Mouse (Mus musculus) CH12.LX (cell line): Measurements from ENCODE around the gene Gpr84.

Experiments
- CHD1 ChIP-seq: IDR thresholded peaks from 2 replicates; pipeline ENCODE4 v1.6.1; 2012; ENCODE audit warnings: low read depth, low read length, improper control_type of control experiment, inconsistent platforms
- CTCF ChIP-seq, 2 experiments: IDR thresholded peaks in 1 of 2; conservative IDR thresholded peaks in 1 of 2; 2 replicates each; pipeline ENCODE4 v1.5.1; 2011 to 2012; ENCODE audit warnings: low read depth in 2 of 2, low read length in 2 of 2, improper control_type of control experiment in 1 of 2, inconsistent platforms in 1 of 2, mild to moderate bottlenecking in 1 of 2, moderate library complexity in 1 of 2
- E2F4 ChIP-seq: IDR thresholded peaks from 2 replicates; pipeline ENCODE4 v1.6.1; 2011; ENCODE audit warnings: low read depth, low read length, improper control_type of control experiment; ENCODE audit not compliant: insufficient replicate concordance
- EP300 ChIP-seq: IDR thresholded peaks from 2 replicates; pipeline ENCODE4 v1.6.1; 2011; ENCODE audit warnings: low read length, improper control_type of control experiment
- GABPA ChIP-seq: IDR thresholded peaks from 2 replicates; pipeline ENCODE4 v1.6.1; 2012; ENCODE audit warnings: low read depth, low read length, improper control_type of control experiment, inconsistent platforms; ENCODE audit not compliant: insufficient replicate concordance
- IRF4 ChIP-seq: IDR thresholded peaks from 2 replicates; pipeline ENCODE4 v1.6.1; 2014; ENCODE audit warnings: low read depth, mild to moderate bottlenecking, inconsistent platforms, low read length, improper control_type of control experiment
- MAFK ChIP-seq: IDR thresholded peaks from 2 replicates; pipeline ENCODE4 v1.6.1; 2011; ENCODE audit warnings: low read length, improper control_type of control experiment; ENCODE audit not compliant: insufficient replicate concordance
- MAZ ChIP-seq: IDR thresholded peaks from 2 replicates; pipeline ENCODE4 v1.6.1; 2012; ENCODE audit warnings: low read depth, mild to moderate bottlenecking, inconsistent platforms, low read length, improper control_type of control experiment, moderate library complexity
- POLR2A ChIP-seq: IDR thresholded peaks from 2 replicates; pipeline ENCODE4 v1.6.1; 2011; ENCODE audit warnings: low read depth, mild to moderate bottlenecking, improper control_type of control experiment, low read length
- RAD21 ChIP-seq: IDR thresholded peaks from 2 replicates; pipeline ENCODE4 v1.6.1; 2011; ENCODE audit warnings: low read depth, mild to moderate bottlenecking, low read length, improper control_type of control experiment, moderate library complexity
- USF1 ChIP-seq: IDR thresholded peaks from 2 replicates; pipeline ENCODE4 v1.6.1; 2014; ENCODE audit warnings: low read depth, mild to moderate bottlenecking, inconsistent platforms, low read length, improper control_type of control experiment
- ZNF384 ChIP-seq: IDR thresholded peaks from 2 replicates; pipeline ENCODE4 v1.6.1; 2012; ENCODE audit warnings: low read depth, low read length, improper control_type of control experiment, inconsistent platforms

- TF ChIP-seq GABPA (no peak), CTCF (conservative IDR thresholded peaks at IDR 0.05 in 1 of 2, IDR thresholded peaks at IDR 0.05 in 1 of 2; ENCODE audit: low read depth in 2 of 2, low read length in 2 of 2) (no peak), ZNF384 (peak; percentile 82), EP300 (peak; percentile 29; the same call in 1 of the 2 replicates), MAFK (no peak), E2F4 (no peak), POLR2A (no peak), USF1 (no peak), CHD1 (no peak), MAZ (no peak), RAD21 (no peak), IRF4 (peak; percentile 38)
Observed at GRCm38 (mm10) chr15:103310365-103310910, at the start of gene Gpr84.
